Mouse (Mus musculus) lung, postnatal 0 days (tissue): Measurements from ENCODE around the gene Stoml3.
A peak's percentile ranks its signal among the peaks of the same experiment; 100 is the strongest.

Source experiments
- CTCF ChIP-seq: IDR thresholded peaks from 2 replicates; pipeline ENCODE4 v1.5.1; 2016; ENCODE audit warnings: antibody characterized with exemption, mild to moderate bottlenecking
- EP300 ChIP-seq: IDR thresholded peaks from 2 replicates; pipeline ENCODE4 v1.6.1; 2016; ENCODE audit warnings: antibody characterized with exemption, mild to moderate bottlenecking, control low read depth

DNA sequence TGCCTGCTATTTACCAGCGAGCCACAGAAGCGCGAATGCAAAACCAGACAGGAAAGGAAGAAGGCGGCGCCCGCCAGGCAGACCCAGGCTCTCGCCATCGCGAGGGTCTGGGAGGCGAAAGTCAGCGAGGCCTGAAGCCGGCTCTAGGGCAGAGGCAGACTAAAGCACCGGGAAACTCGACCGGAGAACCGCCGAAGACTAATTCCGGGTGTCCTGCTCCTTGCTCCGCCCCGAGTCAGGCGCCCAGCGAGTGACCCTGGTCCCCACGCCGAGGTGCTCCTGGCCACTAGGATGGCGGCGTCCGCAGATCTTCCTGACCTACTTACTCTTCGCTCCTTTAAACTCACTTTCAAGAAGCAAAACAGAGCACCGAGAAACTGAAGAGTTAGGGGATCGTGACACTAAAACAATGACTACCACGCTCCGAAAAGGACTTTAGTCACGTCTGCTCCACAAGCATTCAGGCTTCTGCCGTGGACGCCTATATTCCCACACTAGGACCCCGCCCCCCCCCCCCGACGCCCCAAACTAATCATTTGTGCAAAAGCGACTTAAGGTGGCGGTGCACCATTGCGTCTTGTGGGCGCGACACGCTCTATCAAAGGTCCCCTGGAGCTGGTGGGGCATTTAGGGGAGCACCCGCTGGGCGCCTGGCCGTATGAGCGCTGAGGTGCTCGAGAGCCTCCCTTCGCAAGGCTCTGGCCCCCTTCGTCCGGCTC is 25.2 kb upstream of the Stoml3 start, which contains the start of the genes Nhlrc3 and Proser1:
- TF ChIP-seq CTCF (no peak; the same call in 1 of the 2 replicates), EP300 (peak; percentile 77)
